ENCODE assay signal across 8 mouse cellular contexts in the genomic region with DNA sequence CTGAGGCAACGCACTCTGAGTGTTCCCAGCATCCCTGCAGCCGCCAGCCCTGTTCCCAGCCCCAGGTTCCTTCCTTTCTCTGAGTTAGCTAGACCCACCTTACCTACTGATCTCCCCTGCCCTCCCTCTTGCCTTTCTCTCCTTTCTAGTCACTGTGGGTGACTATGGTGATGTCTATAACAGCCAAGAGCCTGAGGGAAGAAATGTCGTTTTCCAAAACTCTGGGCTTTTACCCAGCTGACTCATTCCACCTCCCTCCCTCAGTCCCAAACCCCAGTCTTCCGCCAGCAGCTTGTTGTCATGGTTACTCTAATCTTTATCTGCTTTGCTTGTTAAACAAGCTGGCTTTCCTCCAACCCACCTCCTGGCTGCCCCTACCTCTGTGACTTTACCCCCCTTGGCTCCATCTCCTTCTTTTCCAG.
DNase-seq lines count a peak whose midpoint lies in the region; ATAC-seq and TF ChIP-seq lines count a peak whose summit lies in the region.

No protein-coding gene starts in this region.

- peak; percentile 47 for ATAC-seq in kidney, embryonic 14.5 days (ENCODE audit: low FRiP score, low TSS enrichment)
- peak; percentile 79 for ATAC-seq in forebrain, embryonic 15.5 days (replicated peaks)
- peak; percentile 50 for ATAC-seq in hindbrain, embryonic 16.5 days
- peak; percentile 78 for ATAC-seq in midbrain, embryonic 13.5 days

- TF ChIP-seq CTCF in kidney, adult 2 months (conservative IDR thresholded peaks at IDR 0.05; ENCODE audit: insufficient read depth, insufficient read length, low read depth, low read length): no peak

- H3K36me3 ChIP-seq in kidney, embryonic 14.5 days (ENCODE audit: control insufficient read depth, insufficient read depth, low read length): no peaks in the 10 kb centered on the region
- H3K36me3 ChIP-seq in kidney, adult 2 months (ENCODE audit: control insufficient read depth, insufficient read depth, low read length): no peaks in the 10 kb centered on the region
- H3K36me3 ChIP-seq in forebrain, embryonic 15.5 days: no peaks in the 10 kb centered on the region
- no peaks in the 10 kb centered on the region for H3K36me3 ChIP-seq in hindbrain, embryonic 16.5 days (ENCODE audit: control insufficient read depth, insufficient read depth, low read length)
- H3K36me3 ChIP-seq in midbrain, embryonic 13.5 days: no peaks in the 10 kb centered on the region

- no peak for TF ChIP-seq POLR2A in kidney, adult 2 months (IDR thresholded peaks at IDR 0.05; ENCODE audit: low read depth, low read length)

- H3K9me3 ChIP-seq in kidney, embryonic 14.5 days (ENCODE audit: control insufficient read depth, low read length): no peaks in the 10 kb centered on the region
- H3K9me3 ChIP-seq in forebrain, embryonic 15.5 days: no peaks in the 10 kb centered on the region
- no peaks in the 10 kb centered on the region for H3K9me3 ChIP-seq in hindbrain, embryonic 16.5 days (ENCODE audit: control insufficient read depth, low read length)
- no peaks in the 10 kb centered on the region for H3K9me3 ChIP-seq in midbrain, embryonic 13.5 days

- no peak overlapping the region for H3K4me2 ChIP-seq in kidney, embryonic 14.5 days (replicated peaks; ENCODE audit: low read depth, low read length)
- no peak overlapping the region for H3K4me2 ChIP-seq in forebrain, embryonic 15.5 days (replicated peaks)
- no peak overlapping the region for H3K4me2 ChIP-seq in hindbrain, embryonic 16.5 days (ENCODE audit: low read length)
- H3K4me2 ChIP-seq in midbrain, embryonic 13.5 days (replicated peaks): no peak overlapping the region

- no peak overlapping the region for H3K27ac ChIP-seq in kidney, embryonic 14.5 days (ENCODE audit: low read depth, low read length)
- no peak overlapping the region for H3K27ac ChIP-seq in kidney, adult 2 months (ENCODE audit: insufficient read depth, low read depth, low read length)
- peak overlapping the region; percentile 67 for H3K27ac ChIP-seq in forebrain, embryonic 15.5 days (replicated peaks)
- H3K27ac ChIP-seq in hindbrain, embryonic 16.5 days (ENCODE audit: low read depth, low read length): peak overlapping the region; percentile 10; the same call in 1 of the 2 replicates
- peak overlapping the region; percentile 57; the same call in 1 of the 2 replicates for H3K27ac ChIP-seq in midbrain, embryonic 13.5 days

- 55% methylated on average over 4 of the region's 4 CpGs for WGBS in kidney, embryonic 14.5 days
- WGBS in kidney, adult 2 months: 59% methylated on average over 4 of the region's 4 CpGs
- 35% methylated on average over 4 of the region's 4 CpGs for WGBS in forebrain, embryonic 15.5 days
- 36% methylated on average over 4 of the region's 4 CpGs for WGBS in hindbrain, embryonic 16.5 days
- 28% methylated on average over 4 of the region's 4 CpGs for WGBS in midbrain, embryonic 13.5 days

- no peak for DNase-seq in kidney, adult 2 months
- peak; percentile 48 for DNase-seq in adrenal gland, postnatal 10 days
- DNase-seq in B cell, adult 2 months: no peak
- DNase-seq in yolk sac, embryonic 10.5 days (ENCODE audit: low spot score): no peak

- no peak overlapping the region for H3K4me3 ChIP-seq in kidney, embryonic 14.5 days (ENCODE audit: low read length)
- no peak overlapping the region for H3K4me3 ChIP-seq in kidney, adult 2 months (ENCODE audit: insufficient read depth, low read depth, low read length)
- H3K4me3 ChIP-seq in forebrain, embryonic 15.5 days: no peak overlapping the region
- H3K4me3 ChIP-seq in hindbrain, embryonic 16.5 days (ENCODE audit: low read length): no peak overlapping the region
- no peak overlapping the region for H3K4me3 ChIP-seq in midbrain, embryonic 13.5 days (replicated peaks)

- H3K9ac ChIP-seq in kidney, embryonic 14.5 days (ENCODE audit: low read depth, low read length): no peak overlapping the region
- no peak overlapping the region for H3K9ac ChIP-seq in forebrain, embryonic 15.5 days (replicated peaks)
- H3K9ac ChIP-seq in hindbrain, embryonic 16.5 days (ENCODE audit: low read depth, low read length): no peak overlapping the region
- H3K9ac ChIP-seq in midbrain, embryonic 13.5 days (replicated peaks): no peak overlapping the region

- H3K4me1 ChIP-seq in kidney, embryonic 14.5 days (ENCODE audit: control insufficient read depth, insufficient read depth, low read length): peaks cover 7% of the 10 kb centered on the region; the same call in 1 of the 2 replicates
- no peaks in the 10 kb centered on the region for H3K4me1 ChIP-seq in kidney, adult 2 months (ENCODE audit: control insufficient read depth, insufficient read depth, low read length)
- H3K4me1 ChIP-seq in forebrain, embryonic 15.5 days: peaks cover 35% of the 10 kb centered on the region
- peaks cover 22% of the 10 kb centered on the region for H3K4me1 ChIP-seq in hindbrain, embryonic 16.5 days (ENCODE audit: control insufficient read depth, insufficient read depth, low read depth, low read length)
- H3K4me1 ChIP-seq in midbrain, embryonic 13.5 days (replicated peaks): peaks cover 40% of the 10 kb centered on the region

- no peaks in the 10 kb centered on the region for H3K27me3 ChIP-seq in kidney, embryonic 14.5 days (ENCODE audit: control insufficient read depth, insufficient read depth, low read length)
- no peaks in the 10 kb centered on the region for H3K27me3 ChIP-seq in kidney, adult 2 months (replicated peaks; ENCODE audit: control insufficient read depth, insufficient read depth, low read length)
- H3K27me3 ChIP-seq in forebrain, embryonic 15.5 days: no peaks in the 10 kb centered on the region
- H3K27me3 ChIP-seq in hindbrain, embryonic 16.5 days (replicated peaks; ENCODE audit: control insufficient read depth, insufficient read depth, low read length): no peaks in the 10 kb centered on the region
- H3K27me3 ChIP-seq in midbrain, embryonic 13.5 days: no peaks in the 10 kb centered on the region

Comparison
In these comparisons a context has a peak if more than half of its experiments do, and no peak if none do; other contexts are left out.
1. H3K27ac ChIP-seq: peak in forebrain, embryonic 15.5 days (single experiment), hindbrain, embryonic 16.5 days (single experiment) and midbrain, embryonic 13.5 days (single experiment); none in kidney, embryonic 14.5 days (single experiment) and kidney, adult 2 months (single experiment).
2. Peak in every context shown above with its lines, with median percentiles within 50 percentile points of each other: ATAC-seq.